Mouse (Mus musculus) bone marrow macrophage, adult 2 months (primary cell): Measurements from ENCODE around the gene Zcrb1. TPM values are rescaled to one million over a fixed set of nuclear protein-coding genes. Genes with fewer than 3 reads are reported as not detected.

Experiments used
- H3K27ac ChIP-seq: 2 replicates; pipeline ENCODE4 v1.5.1; 2012; ENCODE audit warnings: low read depth, low read length; ENCODE audit not compliant: insufficient read depth
- H3K4me1 ChIP-seq: 2 replicates; pipeline ENCODE4 v1.6.1; 2012; ENCODE audit warnings: low read length; ENCODE audit not compliant: control insufficient read depth, insufficient read depth
- H3K4me3 ChIP-seq: 2 replicates; pipeline ENCODE4 v1.5.1; 2012; ENCODE audit warnings: mild to moderate bottlenecking, low read length, moderate library complexity; ENCODE audit not compliant: insufficient read depth
- CTCF ChIP-seq: IDR thresholded peaks from 2 replicates; pipeline ENCODE4 v1.5.1; 2012; ENCODE audit warnings: low read depth, mild to moderate bottlenecking, low read length, moderate library complexity
- POLR2A ChIP-seq: IDR thresholded peaks from 2 replicates; pipeline ENCODE4 v1.6.1; 2012; ENCODE audit warnings: mild to moderate bottlenecking, low read depth, low read length, borderline replicate concordance
- polyA plus RNA-seq: library from polyadenylated mRNA; stranded (reverse); fragments of >200 nt; gene quantifications from 2 replicates; pipeline ENCODE4 v1.2.4, GENCODE M21; 2012; ENCODE audit not compliant: missing spikeins, insufficient read depth, insufficient read length

The Zcrb1 gene
- polyA plus RNA-seq, 1 experiment = 109 TPM

DNA sequence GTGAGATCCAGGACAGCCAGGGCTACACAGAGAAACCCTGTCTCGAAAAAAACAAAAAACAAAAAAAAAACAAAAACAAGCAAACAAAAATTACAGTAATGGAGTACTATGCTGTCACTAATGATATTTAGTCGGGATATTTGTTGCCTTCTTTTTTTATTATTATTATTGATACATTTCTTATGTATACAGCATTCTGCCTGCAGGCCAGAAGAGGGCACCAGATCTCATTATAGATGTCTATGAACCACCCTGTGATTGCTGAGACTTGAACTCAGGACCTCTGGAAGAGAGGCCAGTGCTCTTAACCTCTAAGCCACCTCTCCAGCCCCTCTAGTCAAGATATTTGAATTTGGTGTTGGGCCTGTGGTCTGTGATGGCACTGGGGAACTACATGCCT, 26.3 kb downstream of the Zcrb1 start:
- no peak overlapping the region for H3K27ac ChIP-seq
- no peaks in the 10 kb centered on the region for H3K4me1 ChIP-seq
- no peak overlapping the region for H3K4me3 ChIP-seq
- TF ChIP-seq POLR2A = no peak
- 0 out of 2 replicates have a peak, but pooled peaks have one; percentile 17 for TF ChIP-seq CTCF

DNA sequence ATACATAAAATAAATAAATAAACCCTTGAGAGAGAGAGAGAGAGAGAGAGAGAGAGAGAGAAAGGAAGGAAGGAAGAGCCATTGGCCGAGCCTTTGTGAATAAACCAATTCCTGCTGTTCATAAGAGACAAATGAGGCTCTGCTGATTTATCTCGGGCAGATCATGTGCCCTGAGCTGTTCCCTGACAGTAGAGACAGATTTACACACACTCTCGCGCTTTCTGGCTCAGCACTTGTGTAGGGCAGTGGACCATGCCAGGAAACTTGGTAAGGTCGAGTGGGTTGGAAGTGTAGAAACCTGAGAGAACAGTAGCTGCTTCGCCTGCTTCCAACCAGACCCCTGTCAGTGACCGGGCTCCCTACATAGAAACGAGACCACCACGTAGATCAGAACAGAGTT, 29.6 kb downstream of the Zcrb1 start:
- no peaks in the 10 kb centered on the region for H3K4me1 ChIP-seq
- TF ChIP-seq CTCF (no peak), POLR2A (no peak)
- H3K4me3 ChIP-seq = no peak overlapping the region
- H3K27ac ChIP-seq = no peak overlapping the region

DNA sequence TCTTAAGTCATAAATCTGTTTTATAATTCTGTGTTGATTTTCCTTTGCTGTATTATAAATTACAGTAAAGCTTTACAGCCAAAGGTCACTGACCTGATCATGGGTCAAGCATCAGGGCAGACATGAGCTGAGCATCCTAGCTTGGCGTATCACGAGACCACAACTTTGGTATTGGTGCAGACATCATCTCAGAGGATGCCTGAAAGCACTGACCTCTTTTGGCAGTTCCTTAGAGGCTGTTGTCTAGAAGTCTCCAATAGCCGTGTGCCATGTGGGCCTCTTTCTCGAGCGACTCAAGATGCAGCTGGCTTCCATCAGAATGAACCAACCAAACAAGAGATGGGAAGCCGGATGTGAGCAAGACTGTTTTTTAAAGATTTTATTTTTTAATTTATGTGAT, 32.6 kb downstream of the Zcrb1 start:
- Histone ChIP-seq H3K4me3 (no peak overlapping the region), H3K27ac (no peak overlapping the region), H3K4me1 (no peaks in the 10 kb centered on the region)
- no peak for TF ChIP-seq CTCF
- TF ChIP-seq POLR2A = no peak

- Histone ChIP-seq H3K27ac (peak overlapping the region; percentile 30), H3K4me1 (peaks cover 4% of the 10 kb centered on the region), H3K4me3 (no peak overlapping the region)
- TF ChIP-seq POLR2A = no peak
- no peak for TF ChIP-seq CTCF
These were observed 39.6 kb downstream of the Zcrb1 start for GRCm38 (mm10) chr15:93358346-93359095.

DNA sequence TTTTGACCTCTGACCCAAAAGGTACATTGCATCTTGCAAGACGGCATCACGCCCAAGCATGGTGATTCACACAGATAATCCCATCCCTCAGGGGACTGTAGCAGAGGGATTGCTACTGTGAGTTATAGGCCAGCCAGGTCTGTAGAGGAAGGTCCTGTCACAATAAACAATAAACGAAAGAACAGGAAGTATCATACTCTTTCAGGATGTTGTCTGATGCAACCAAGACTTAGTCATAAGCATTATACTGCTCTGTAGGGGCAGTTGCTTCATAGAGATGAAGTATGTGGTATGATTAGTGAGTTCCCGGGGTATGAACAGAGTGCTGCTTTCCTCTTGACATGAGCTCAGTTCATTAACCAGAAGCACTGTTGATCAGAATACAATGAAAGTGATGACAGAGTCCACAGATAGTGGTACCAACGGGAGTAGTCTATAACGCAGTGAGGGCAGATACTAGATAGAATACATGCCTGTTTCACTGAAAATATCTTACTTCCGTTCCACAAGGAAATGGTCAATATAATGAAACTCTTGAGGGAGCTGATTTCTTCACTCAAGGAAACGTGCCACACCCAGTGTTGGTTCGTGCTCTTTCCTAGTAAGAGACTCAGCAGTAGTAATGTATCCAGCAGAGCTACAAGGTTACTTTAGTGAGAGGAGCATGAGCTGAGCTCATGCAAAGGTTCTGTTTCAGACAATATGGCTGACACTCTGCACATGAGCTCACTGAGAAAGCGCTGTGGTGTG, 57.3 kb downstream of the Zcrb1 start:
- H3K4me1 ChIP-seq = peaks cover 12% of the 10 kb centered on the region
- H3K4me3 ChIP-seq = no peak overlapping the region
- peak overlapping the region; percentile 43 for H3K27ac ChIP-seq
- TF ChIP-seq POLR2A (no peak), CTCF (no peak)

DNA sequence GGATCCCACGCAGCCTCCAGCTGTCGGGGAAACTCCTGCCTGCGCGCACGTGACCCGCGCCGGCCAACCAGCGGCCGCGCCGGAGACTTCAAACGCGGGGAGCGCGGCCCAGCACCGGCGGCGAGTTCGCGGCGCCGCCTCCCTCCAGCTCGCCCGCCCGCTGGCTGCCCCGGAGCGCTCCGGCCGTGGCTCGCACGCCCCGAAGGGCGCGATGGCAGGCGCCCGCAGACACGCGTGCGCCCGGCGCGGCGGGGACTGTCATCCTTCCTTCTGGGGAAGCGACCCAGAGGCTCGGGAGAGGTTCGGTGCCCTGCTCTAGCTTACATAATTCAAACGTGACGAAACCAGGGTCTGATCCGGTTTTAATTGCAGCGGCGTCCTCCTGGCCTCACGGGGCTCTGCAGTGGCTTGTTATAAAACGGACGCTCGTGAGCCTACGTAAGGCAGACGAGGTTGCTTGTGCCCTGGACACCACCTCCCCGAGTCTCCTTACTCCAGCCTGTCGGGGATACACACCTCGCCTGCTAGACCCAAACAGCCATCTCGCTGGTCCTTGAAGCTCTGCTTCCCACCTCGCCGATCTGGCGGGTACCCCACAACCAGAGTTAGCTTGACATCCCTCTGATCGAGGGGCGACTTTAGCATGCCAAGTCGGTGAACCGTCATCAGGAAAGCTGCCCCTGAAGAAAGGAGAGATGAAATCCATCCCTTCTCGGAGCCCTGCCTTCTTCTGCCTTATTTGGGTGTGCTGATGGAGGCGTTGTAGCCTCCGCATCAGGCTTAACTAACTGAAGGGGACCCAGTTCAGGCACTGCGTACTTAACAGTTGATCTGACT, 61.0 kb downstream of the Zcrb1 start, which contains the start of gene Yaf2:
Gene Yaf2, minus strand, starts transcription at position 11 of the 837 bp plus-strand sequence.
- H3K4me1 ChIP-seq = peaks cover 12% of the 10 kb centered on the region
- TF ChIP-seq CTCF (0 out of 2 replicates have a peak, but pooled peaks have one; percentile 9), POLR2A (no peak)
- H3K27ac ChIP-seq = peak within 1 kb of the TSS; percentile 19; the same call in 1 of the 2 replicates
- H3K4me3 ChIP-seq = peak within 1 kb of the TSS; percentile 94

DNA sequence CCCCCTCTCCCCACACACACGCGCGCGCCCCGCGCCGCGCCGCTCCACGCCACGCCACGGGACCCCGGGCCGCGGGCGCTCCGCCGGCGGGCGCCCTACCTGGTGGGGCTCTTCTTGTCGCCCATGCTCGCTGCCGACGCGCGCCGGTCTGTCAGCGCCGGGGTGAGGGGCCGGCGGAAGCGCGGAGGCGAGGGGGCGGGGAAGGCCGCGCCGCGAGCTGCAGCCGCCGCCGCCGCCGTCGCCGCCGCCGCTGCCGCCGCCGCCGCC, 61.5 kb downstream of the Zcrb1 start:
- TF ChIP-seq CTCF (no peak), POLR2A (no peak)
- H3K27ac ChIP-seq = no peak overlapping the region
- peak overlapping the region; percentile 94 for H3K4me3 ChIP-seq
- peaks cover 12% of the 10 kb centered on the region for H3K4me1 ChIP-seq

Other genes starting within 250 kb of the Zcrb1 start
- 23.7 and 24.2 TPM in 2 replicates for gene Gxylt1, start 123.2 kb downstream of the Zcrb1 start, polyA plus RNA-seq
- 23.5 and 23.6 TPM in 2 replicates for gene Yaf2, start 61.4 kb downstream of the Zcrb1 start, polyA plus RNA-seq
- gene Pphln1, start within 50 bp of the Zcrb1 start, polyA plus RNA-seq = 25.5 and 27.3 TPM in 2 replicates
- not detected in 2 replicates for gene Prickle1, start 197.6 kb upstream of the Zcrb1 start, polyA plus RNA-seq